Mouse (Mus musculus) left cerebral cortex, postnatal 10 days (tissue): ENCODE data around the gene Rif1. TPM values are rescaled to one million over a fixed set of nuclear protein-coding genes. Genes with fewer than 3 reads are reported as not detected.
"Not testable (repeated sequence)": the region's sequence is repeated elsewhere in the genome, so short reads cannot be mapped to it uniquely, and the experiment has no call there.

ENCODE experiments used
- DNase-seq, 2 experiments: peaks; one replicate each; pipeline ENCODE4 v3.0.0; 2021 to 2022; ENCODE audit warnings: low spot score in 2 of 2, mixed read lengths in 1 of 2; ENCODE audit errors: extremely low spot score in 1 of 2
- intact Hi-C: fragments of 180-260 bp; cut with DNase I; formaldehyde crosslinking; loops from one replicate; pipeline ENCODE4 v1.15.1; 2025
- total RNA-seq, 2 experiments: library from RNA; stranded (reverse); gene quantifications; 2 replicates each; pipeline ENCODE4 v1.2.3; 2021

The Rif1 gene
- total RNA-seq, 2 experiments from 2014 or later: 16.2 to 23.2 TPM

DNA sequence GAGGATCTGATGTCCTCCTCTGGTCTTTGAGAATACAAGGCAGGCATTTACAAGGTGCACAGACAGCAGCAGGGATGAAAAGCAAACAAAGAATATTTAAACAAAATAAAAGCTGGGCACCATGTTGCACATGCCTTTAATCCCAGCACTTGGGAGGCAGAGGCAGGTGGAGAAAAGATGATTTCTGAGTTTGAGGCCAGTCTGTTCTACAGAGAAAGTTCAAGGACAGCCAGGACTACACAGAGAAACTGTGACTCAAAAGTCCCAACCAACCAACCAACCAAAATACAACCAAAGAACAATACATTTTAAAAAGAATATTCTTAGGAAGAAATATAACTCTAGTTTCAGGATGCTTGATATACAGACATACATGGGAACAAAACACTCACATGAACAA lies 15.0 kb upstream of the Rif1 start:
- DNase-seq: no peak
- intact Hi-C loops: no loop called here

- no peak for DNase-seq
- intact Hi-C loops: no loop called here
These were observed 4.0 kb upstream of the Rif1 start for GRCm38 (mm10) chr2:52068641-52069040.

DNA sequence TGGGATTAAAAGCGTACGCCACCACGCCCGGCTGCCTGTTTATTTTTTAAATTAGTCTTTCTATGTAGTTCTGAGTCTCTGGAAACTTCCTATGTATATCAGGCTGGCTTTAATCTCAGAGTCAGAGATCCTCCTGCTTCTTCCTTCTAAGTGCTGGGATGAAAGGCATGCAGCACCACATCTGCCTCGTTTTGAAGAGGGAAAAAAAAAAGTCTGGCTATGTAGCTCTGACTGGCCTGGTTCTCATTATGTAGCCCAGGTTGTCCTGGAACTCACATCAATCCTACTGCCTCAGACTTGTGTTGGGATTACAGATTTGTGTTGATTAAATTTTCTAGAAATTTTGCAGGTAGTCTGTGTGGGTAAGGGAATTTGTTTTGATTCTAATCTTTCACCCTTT lies 1.8 kb upstream of the Rif1 start:
- intact Hi-C loops: loop anchor here (5.0 kb wide), 2 partner anchors 99 to 134 kb away; partner anchors contain the start of genes Nmi and Rbm43
- no peak for DNase-seq

- intact Hi-C loops: loop anchor here (5.0 kb wide), 2 partner anchors 99 to 134 kb away; partner anchors contain the start of genes Nmi and Rbm43
These were observed 1.2 kb upstream of the Rif1 start for GRCm38 (mm10) chr2:52071241-52071991.

DNA sequence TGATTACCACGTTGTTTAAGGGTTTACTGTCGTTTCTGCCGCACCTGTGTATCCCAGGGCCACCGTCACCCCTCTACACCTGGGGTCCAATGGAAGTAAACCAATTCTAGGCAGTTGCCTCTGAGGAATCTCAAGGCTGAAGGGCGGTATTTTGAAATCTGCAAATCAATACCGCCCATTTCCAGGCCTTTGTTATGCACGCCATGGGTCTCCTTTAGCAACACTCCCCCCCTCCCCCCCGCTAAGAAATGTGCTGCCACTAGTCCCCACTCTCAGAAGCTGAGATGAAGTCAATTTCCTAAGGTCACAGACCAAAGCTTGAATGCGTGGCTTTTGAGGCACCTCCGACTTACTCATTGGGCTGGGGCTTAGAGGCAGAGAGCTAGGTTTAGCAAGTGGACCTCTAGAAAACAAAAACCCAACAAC lies 554 bp upstream of the Rif1 start:
- intact Hi-C loops: loop anchor here (5.0 kb wide), 2 partner anchors 100 to 135 kb away; partner anchors contain the start of genes Nmi and Rbm43
- DNase-seq: no peak

More at GRCm38 (mm10) chr2:52071241-52071991, 1.2 kb upstream of the Rif1 start:
- DNase-seq: no peak

DNA sequence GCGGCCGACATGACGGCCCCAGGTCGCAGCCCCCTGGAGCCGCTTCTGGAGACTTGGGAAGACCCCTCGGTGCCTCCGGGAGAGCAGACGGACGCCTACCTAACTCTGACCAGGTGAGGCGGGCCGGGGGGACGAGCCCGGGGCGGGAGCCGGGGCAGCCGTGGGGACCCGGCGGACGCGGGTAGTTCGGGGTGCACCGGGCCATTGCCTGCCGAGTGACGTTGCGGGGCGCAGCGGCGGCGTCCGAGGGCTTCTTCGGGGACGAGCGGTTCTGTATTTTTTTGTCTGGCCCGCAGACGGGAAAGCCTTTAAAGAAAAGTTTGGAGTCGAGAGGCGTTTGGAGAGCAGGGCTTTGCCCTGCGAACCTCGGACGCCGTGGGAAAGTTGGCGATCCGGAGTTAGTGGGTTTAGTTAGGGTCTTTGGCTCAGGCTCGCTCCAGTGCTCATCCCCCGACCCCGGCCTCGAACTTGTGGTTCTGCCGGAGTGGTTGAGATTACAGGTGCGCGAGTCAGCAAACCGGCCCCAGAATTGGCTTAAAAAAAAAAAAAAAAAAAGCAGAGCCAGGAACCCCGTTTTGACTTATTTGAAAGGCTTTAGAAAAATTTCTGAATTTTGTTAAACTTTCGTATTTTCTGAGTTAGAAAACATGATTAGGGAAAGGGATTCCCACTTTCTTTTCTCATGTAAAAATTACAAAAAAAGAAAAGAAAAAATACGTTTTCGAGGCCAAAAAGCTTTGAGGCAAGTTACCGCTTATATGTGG lies 691 bp downstream of the Rif1 start:
- intact Hi-C loops: loop anchor here (5.0 kb wide), 2 partner anchors 101 to 136 kb away; partner anchors contain the start of genes Nmi and Rbm43
- DNase-seq: peak; percentile 2 to 43

DNA sequence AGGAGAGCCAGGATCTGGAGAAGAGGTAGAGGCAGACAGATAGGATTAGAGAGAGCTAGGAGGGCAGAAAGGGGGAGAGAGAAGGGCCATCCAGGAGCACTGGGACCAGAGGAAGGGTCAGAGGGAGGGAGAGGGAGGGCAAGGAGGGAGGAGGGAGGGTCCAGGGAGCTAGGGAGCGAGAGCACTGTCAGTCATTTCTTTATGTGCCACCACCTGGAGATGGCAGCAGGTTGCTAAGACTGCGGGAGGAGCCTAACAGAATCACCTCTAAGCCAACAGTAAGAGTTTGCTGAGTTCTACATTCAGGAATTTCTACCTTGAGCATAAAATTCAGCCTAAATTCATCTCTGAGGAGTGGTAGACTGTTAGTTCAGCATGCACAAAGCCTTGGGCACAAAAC lies 6.0 kb downstream of the Rif1 start:
- intact Hi-C loops: no loop called here
- DNase-seq: no peak

DNA sequence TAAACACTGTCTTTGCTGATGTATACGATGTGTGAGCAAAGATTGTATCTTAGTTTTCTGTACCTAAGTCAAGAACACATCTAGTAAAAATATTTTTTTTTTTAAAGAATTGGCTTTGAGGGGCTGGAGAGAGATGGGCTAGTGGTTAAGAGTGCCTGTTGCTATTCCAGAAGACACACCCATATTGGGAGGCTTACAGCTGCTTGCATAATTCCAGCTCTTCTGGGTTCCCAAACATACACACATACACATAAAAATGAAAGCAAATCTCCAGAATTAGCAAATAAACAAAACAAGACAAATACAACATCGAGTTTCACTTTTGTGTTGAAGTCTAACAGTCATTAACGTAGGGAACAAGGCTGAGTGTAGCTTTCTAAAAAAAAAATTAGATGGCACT lies 11.4 kb downstream of the Rif1 start:
- intact Hi-C loops: no loop called here
- no peak for DNase-seq

DNA sequence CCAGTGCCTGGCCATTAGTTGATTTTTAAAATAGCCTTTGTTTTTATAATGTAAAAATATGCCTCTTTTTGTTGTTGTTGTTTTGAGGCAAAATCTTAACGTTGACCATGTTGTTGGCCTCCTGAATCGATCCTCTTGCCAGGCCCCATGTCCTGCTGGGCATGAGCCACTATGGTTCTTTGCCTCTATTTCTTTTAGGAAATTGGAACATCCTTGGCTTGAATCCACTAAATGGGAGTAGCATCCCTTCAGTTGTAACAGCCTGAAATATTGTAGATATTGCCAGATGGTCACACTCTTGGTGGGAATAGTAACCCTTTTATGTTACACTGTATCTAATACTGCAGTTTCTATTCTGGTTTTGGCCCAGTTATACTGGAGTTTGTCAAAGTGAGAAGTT lies 11.9 kb downstream of the Rif1 start:
- DNase-seq: no peak
- intact Hi-C loops: no loop called here

GRCm38 (mm10) chr2:52114086-52114485 lies 41.5 kb downstream of the Rif1 start:
- intact Hi-C loops: no loop called here
- DNase-seq: no peak

DNA sequence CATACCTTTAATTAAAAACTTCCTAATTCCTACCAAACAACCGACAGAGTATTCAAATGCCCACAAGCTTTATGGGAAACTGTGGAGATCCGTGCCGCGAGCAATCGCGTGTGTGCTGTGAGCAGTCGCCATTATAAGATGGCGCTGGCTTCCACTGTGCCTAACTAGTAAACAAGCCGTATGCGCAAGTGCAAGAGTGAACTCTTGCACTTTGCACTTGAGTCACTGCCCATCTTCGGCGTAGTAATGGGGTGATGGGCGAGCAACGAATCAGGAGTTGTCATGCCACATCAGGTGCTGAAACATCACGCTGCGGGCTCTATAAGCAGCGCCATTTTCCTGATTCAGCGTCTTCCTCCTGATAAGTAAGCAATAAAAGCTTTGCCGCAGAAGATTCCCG lies 58.7 kb downstream of the Rif1 start:
- intact Hi-C loops, DNase-seq: not testable (repeated sequence)

DNA sequence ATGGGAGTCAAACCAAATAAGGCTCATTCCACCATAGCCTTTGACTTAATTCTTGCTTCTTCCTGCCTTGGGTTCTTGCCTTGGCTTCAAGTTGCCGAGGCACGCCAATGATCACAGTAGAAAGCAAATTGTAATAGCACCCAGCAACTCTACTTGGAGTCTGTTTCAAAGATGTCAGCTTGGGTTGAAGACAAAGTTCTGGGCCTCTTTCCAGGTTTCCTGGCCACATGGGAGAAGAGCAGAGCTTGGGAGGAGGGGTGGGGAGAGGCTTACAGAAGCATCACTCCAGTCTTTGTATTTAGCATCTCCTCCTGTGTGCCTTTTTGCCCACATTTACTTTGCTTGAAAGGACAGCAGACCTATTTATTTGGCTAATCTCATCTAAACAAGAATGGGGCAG lies 60.7 kb downstream of the Rif1 start:
- no peak for DNase-seq

GRCm38 (mm10) chr2:52153064-52153463 lies 80.4 kb downstream of the Rif1 start:
- intact Hi-C loops: no loop called here
- DNase-seq: no peak

More for the DNA sequence above, 60.7 kb downstream of the Rif1 start:
- intact Hi-C loops: no loop called here

DNA sequence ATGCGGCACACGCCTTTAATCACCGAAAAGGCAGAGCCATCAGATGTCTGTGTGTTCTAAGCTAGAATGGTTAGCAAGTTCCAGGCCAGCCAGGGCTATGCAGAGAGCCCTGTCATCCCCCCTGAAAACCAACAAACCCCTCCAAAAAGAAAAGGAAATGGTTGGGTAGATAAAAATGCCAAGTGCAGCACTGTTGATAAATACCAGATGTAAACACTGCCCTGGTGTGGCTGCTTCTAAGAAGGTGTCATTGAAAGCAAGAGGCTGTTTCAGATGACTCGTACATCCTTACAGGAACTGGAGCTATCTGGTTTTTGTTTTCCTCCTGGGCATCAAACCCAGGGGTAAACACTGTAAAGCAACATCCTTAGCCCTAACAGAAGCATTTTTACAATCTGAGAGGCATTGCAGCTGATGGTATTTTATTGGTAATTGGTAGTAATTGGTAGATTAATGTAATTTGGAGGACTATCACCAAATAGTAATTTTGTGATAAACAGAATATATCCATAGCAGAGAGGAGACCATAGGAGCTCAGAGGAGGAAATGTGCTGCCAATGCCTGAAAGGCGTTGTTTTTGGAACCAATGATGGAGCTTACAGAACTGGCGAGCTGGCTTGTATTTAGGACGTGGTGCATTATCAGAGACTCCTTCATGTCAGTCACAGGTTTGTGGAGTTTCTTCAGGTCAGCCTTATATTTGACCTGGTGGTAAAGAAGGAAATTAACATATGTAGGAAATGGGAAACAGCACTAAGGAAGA lies 96.8 kb downstream of the Rif1 start:
- intact Hi-C loops: no loop called here
- DNase-seq: no peak

Other genes starting within 250 kb of the Rif1 start
- gene Rbm43, start 137.7 kb upstream of the Rif1 start, total RNA-seq: 10 to 100 TPM; 17.8 to 18.2 TPM
- 1 to 10 TPM; 1.2 to 2.5 TPM for gene Nmi, start 99.3 kb upstream of the Rif1 start, total RNA-seq
- gene Tnfaip6, start 34.8 kb upstream of the Rif1 start, total RNA-seq: 1 to 10 TPM in 1 of 2 experiments, under 1 TPM in 1; 0.84 to 1.5 TPM